Mouse (Mus musculus): ENCODE data around the gene Klb. TPM values are rescaled to one million over a fixed set of nuclear protein-coding genes. Genes with fewer than 3 reads are reported as not detected.

The Klb gene
- polyA plus RNA-seq, 1 experiment from 2014 or later: 0.13 TPM

- H3K4me2 ChIP-seq: no peak overlapping the region
- ATAC-seq (ENCODE audit: low read depth): no peak
- WGBS: 95% methylated on average over 5 of the region's 5 CpGs
- 0 out of 2 replicates have a peak, but pooled peaks cover 5% of the 10 kb centered on the region for H3K4me1 ChIP-seq (replicated peaks)
- H3K9ac ChIP-seq: no peak overlapping the region
- H3K36me3 ChIP-seq: peaks cover 67% of the 10 kb centered on the region
- no peak overlapping the region for H3K4me3 ChIP-seq
- no peak overlapping the region for H3K27ac ChIP-seq (replicated peaks)
- no peaks in the 10 kb centered on the region for H3K27me3 ChIP-seq
- H3K9me3 ChIP-seq: no peaks in the 10 kb centered on the region
Observed at GRCm38 (mm10) chr5:65425251-65425650, 77.1 kb downstream of the Klb start.

GRCm38 (mm10) chr5:65428321-65428720 is 80.2 kb downstream of the Klb start:
- Histone ChIP-seq H3K27me3 (no peaks in the 10 kb centered on the region), H3K9me3 (no peaks in the 10 kb centered on the region), H3K36me3 (peaks cover 38% of the 10 kb centered on the region), H3K4me1 (replicated peaks) (peaks cover 33% of the 10 kb centered on the region), H3K27ac (replicated peaks) (no peak overlapping the region), H3K4me3 (no peak overlapping the region), H3K4me2 (no peak overlapping the region), H3K9ac (no peak overlapping the region)
- WGBS: 54% methylated on average over 4 of the region's 4 CpGs
- ATAC-seq (ENCODE audit: low read depth): no peak

GRCm38 (mm10) chr5:65429441-65429840 is 81.3 kb downstream of the Klb start:
- Histone ChIP-seq H3K27ac (replicated peaks) (no peak overlapping the region), H3K4me2 (no peak overlapping the region), H3K4me1 (replicated peaks) (peaks cover 44% of the 10 kb centered on the region), H3K9ac (no peak overlapping the region), H3K27me3 (no peaks in the 10 kb centered on the region), H3K36me3 (peaks cover 27% of the 10 kb centered on the region), H3K9me3 (no peaks in the 10 kb centered on the region), H3K4me3 (no peak overlapping the region)
- WGBS: 92% methylated on average over 5 of the region's 5 CpGs
- no peak for ATAC-seq (ENCODE audit: low read depth)

Other genes starting within 250 kb of the Klb start
- gene Klhl5, start 240.8 kb upstream of the Klb start, polyA plus RNA-seq (2015; fragmentation: Nextera tagmentation; extraction: Ambion mirVana): 55.8 and 60.8 TPM in 2 replicates
- gene Wdr19, start 148.6 kb upstream of the Klb start, polyA plus RNA-seq (2015; fragmentation: Nextera tagmentation; extraction: Ambion mirVana): 10.6 and 12.4 TPM in 2 replicates
- gene Rfc1, start 12.6 kb upstream of the Klb start, polyA plus RNA-seq (2015; fragmentation: Nextera tagmentation; extraction: Ambion mirVana): 37.6 and 47.2 TPM in 2 replicates
- 632 and 651 TPM in 2 replicates for gene Rpl9, start 43.1 kb downstream of the Klb start, polyA plus RNA-seq (2015; fragmentation: Nextera tagmentation; extraction: Ambion mirVana)
- 60.7 and 63.3 TPM in 2 replicates for gene Lias, start 43.2 kb downstream of the Klb start, polyA plus RNA-seq (2015; fragmentation: Nextera tagmentation; extraction: Ambion mirVana)
- gene Ugdh, start 87.6 kb downstream of the Klb start, polyA plus RNA-seq (2015; fragmentation: Nextera tagmentation; extraction: Ambion mirVana): 47.1 and 56.8 TPM in 2 replicates
- not detected in 2 replicates for gene Gm43552, start 144.5 kb downstream of the Klb start, polyA plus RNA-seq (2015; fragmentation: Nextera tagmentation; extraction: Ambion mirVana)
- gene Smim14, start 188.9 kb downstream of the Klb start, polyA plus RNA-seq (2015; fragmentation: Nextera tagmentation; extraction: Ambion mirVana): 185 and 191 TPM in 2 replicates
- gene Ube2k, start 188.9 kb downstream of the Klb start, polyA plus RNA-seq (2015; fragmentation: Nextera tagmentation; extraction: Ambion mirVana): 204 and 218 TPM in 2 replicates

Data from neural tube, embryonic 13.5 days (tissue).